Mouse (Mus musculus) induced T-regulatory cell, adult 2 months (primary cell): ENCODE measurements around the gene Zfyve1.

ENCODE experiments used
- DNase-seq: peaks from one replicate; pipeline ENCODE4 v3.0.0-alpha.2; 2012; ENCODE audit warnings: low read depth

The Zfyve1 gene

GRCm38 (mm10) chr12:83523056-83523455 lies 74.0 kb downstream of the Zfyve1 start:
- no peak for DNase-seq

GRCm38 (mm10) chr12:83521083-83521482 lies 75.9 kb downstream of the Zfyve1 start:
- DNase-seq: peak; percentile 16

GRCm38 (mm10) chr12:83520311-83520890 lies 76.6 kb downstream of the Zfyve1 start, which contains the start of gene Dcaf4:
Dcaf4 (plus strand) TSS chr12:83520466.
- peak; percentile 97 for DNase-seq

GRCm38 (mm10) chr12:83517580-83517979 lies 79.4 kb downstream of the Zfyve1 start:
- DNase-seq: no peak

GRCm38 (mm10) chr12:83514216-83514615 lies 82.8 kb downstream of the Zfyve1 start:
- DNase-seq: no peak

- DNase-seq: no peak
Observed at GRCm38 (mm10) chr12:83513185-83513584, 83.8 kb downstream of the Zfyve1 start.

- DNase-seq: no peak
Observed at GRCm38 (mm10) chr12:83512783-83513182, 84.2 kb downstream of the Zfyve1 start.

GRCm38 (mm10) chr12:83510586-83510985 lies 86.4 kb downstream of the Zfyve1 start:
- no peak for DNase-seq

- no peak for DNase-seq
Observed at GRCm38 (mm10) chr12:83506543-83506942, 90.5 kb downstream of the Zfyve1 start.

- peak; percentile 81 for DNase-seq
Observed at GRCm38 (mm10) chr12:83502190-83502589, 94.8 kb downstream of the Zfyve1 start.

- no peak for DNase-seq
Observed at GRCm38 (mm10) chr12:83499256-83499655, 97.8 kb downstream of the Zfyve1 start.

GRCm38 (mm10) chr12:83497959-83498358 lies 99.1 kb downstream of the Zfyve1 start:
- DNase-seq: no peak

GRCm38 (mm10) chr12:83496736-83497135 lies 100.3 kb downstream of the Zfyve1 start:
- no peak for DNase-seq
